Mouse (Mus musculus): ENCODE measurements around the gene Htra3.

- TF ChIP-seq POLR2A (IDR thresholded peaks at IDR 0.05; ENCODE audit: low read depth, low read length) (no peak), CTCF (conservative IDR thresholded peaks at IDR 0.05; ENCODE audit: insufficient read depth, insufficient read length, low read depth, low read length) (no peak)
Measured at GRCm38 (mm10) chr5:35712517-35712916, 32.9 kb upstream of the Htra3 start.
